Mouse (Mus musculus) bone marrow macrophage, adult 2 months (primary cell): ENCODE measurements around the gene Tgm5.

Source experiments
- CTCF ChIP-seq: IDR thresholded peaks from 2 replicates; pipeline ENCODE4 v1.5.1; 2012; ENCODE audit warnings: low read depth, mild to moderate bottlenecking, low read length, moderate library complexity
- POLR2A ChIP-seq: IDR thresholded peaks from 2 replicates; pipeline ENCODE4 v1.6.1; 2012; ENCODE audit warnings: mild to moderate bottlenecking, low read depth, low read length, borderline replicate concordance

DNA sequence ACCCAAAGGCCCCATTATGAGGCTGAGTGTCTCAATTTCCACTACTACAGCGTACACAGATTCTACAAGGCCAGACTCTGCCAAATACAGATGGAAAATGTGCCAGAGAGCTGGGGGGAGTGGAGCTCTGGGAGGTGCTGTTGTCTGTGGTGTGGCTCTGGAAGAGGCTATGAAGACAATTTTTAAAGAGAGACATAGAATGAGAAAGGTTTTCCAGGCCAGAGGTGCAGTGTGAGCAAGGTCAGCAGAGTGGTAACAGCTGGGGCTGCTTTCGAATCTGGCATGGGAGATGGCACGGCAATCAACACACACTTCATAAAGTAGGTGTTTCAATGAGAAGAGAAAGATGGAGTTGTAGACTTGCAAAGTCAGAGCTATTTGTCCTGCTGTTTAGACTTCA is 33.6 kb upstream of the Tgm5 start:
- TF ChIP-seq CTCF (no peak), POLR2A (no peak)
